Mouse (Mus musculus): ENCODE data around the gene Myrip.

Myrip gene

GRCm38 (mm10) chr9:120481644-120482043 lies 180.3 kb downstream of the Myrip start:
- no peak for DNase-seq

- DNase-seq: no peak
Measured at GRCm38 (mm10) chr9:120482382-120482781, 181.1 kb downstream of the Myrip start.

- no peak for DNase-seq
Measured at GRCm38 (mm10) chr9:120483101-120483500, 181.8 kb downstream of the Myrip start.

GRCm38 (mm10) chr9:120487076-120487475 lies 185.8 kb downstream of the Myrip start:
- DNase-seq: no peak

DNA sequence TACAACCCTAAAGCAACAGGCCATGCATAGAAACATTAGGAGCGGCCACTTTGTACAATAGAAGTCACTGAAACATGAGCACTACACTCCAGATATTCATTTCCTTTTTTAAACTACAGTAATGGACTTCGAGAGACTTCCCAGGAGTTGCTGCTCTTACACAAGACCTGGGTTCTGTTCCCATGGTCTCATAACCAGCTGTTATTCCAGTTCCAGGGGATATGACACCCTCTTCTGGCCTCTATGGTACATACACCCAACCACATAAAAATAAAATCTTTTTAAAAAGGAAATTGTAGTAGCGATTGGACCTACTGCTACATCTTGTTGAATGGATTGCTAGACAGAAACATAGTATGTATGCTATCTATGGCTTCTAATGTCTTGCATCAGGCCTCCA lies 190.2 kb downstream of the Myrip start:
- no peak for DNase-seq

DNA sequence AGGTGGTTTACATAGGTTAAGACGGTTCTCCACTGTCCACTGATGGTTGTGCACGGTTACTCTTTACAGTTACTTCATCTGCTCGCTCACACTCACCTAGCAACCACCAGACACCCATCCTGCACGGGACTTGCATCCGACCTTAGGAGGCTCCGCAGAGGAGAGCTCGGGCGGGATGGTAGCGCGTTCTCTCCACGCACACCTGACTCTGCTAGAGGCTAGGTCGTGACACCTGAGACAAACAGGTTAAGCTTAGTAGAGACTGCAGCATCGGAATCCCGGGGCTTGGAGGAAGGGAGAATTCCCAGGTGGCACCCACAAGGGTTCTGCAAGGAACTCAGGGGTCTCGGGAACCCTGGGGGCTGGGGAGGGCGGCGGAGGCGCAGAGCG lies 190.7 kb downstream of the Myrip start, which contains the start of gene Eif1b:
TSS of gene Eif1b (plus strand) at position 223 of the 390 bp plus-strand sequence.
- DNase-seq: no peak

DNA sequence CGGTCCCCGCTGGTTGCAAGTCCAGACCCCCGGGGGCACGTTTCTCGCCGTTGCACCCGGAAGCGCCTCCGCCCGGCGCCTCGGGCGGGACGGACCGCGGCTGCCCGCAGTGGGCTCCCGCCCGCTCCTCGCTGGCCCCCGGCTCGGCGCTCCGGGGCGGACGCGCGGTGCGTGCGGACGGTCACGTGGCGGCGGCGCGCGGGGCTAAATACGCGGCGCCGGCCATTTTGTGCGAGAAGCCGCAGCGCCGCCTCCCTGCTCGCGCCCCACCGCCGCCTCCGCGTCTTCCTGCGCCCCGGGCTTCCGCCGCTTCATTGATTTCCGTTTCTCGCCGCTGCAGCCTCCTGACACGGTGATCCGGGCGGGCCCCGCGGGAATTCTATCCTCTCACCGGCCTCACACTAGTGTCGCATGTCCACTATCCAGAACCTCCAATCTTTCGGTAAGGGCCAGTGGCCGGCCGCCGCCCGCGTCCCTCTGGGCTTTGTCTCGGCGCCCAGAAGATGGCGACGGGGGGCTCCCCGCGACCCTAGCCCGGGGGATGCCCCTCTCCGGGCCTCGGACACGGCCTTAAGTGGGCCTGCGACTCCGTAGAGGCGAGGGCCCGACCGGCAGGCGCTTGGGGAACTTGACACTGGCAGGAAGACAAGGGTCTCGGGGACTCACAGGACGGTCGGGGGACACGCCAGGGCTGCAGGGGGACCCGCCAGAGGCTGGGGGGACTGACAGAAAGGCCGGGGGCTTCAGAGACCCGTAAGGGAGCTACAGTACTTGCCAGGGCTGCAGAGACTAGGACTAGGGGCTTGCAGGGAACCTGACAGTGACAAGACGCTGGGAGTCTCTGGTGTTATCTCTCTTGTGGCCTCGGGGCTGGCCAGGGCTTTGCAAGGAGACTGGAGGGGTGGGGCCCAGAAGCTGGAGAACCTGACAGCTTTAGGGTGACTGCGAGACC lies 191.4 kb downstream of the Myrip start:
- peak; percentile 85 for DNase-seq

DNA sequence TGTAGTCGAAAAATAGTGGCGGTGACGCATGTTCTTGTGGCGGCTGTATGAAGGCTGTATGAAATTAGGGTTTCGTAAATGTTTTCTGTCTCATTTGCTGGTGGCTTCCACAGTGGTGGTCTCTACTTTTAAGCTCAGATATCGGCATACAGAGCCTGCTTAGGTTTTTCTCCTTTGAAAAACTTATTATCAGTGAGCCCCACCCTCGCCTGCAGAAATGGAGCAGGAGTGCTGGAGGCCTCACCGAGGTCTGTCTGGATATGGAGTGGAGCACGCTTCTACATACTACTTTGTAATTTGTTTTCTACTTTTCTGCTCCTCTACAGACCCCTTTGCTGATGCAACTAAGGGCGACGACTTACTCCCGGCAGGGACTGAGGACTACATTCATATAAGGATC lies 192.5 kb downstream of the Myrip start:
- DNase-seq: no peak

GRCm38 (mm10) chr9:120496691-120497090 lies 195.4 kb downstream of the Myrip start:
- peak; percentile 64 for DNase-seq

GRCm38 (mm10) chr9:120497983-120498382 lies 196.7 kb downstream of the Myrip start:
- DNase-seq: no peak

GRCm38 (mm10) chr9:120501191-120501902 lies 200.0 kb downstream of the Myrip start:
- no peak for DNase-seq

DNA sequence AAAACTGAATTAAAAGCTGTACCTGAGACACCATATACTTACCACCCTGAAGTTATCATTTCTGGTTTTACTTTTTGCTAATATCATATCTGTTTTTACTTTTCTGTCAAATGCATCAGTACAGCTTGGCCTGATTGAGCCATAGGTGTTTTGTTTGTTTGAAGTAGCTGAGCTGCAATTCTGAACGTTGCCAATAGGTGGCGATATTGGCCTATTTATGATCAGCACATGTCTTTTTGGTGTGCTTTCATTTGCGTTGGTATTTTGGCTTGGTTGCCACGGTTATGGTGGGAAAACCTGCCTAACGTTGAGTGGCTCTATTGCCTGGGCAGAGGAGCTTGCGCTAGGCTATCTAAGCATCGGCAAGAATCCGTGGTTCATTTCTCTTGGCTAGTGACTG lies 200.7 kb downstream of the Myrip start:
- peak; percentile 76 for DNase-seq

- no peak for DNase-seq
Measured at GRCm38 (mm10) chr9:120504423-120504822, 203.1 kb downstream of the Myrip start.

GRCm38 (mm10) chr9:120511781-120512180 lies 210.5 kb downstream of the Myrip start:
- DNase-seq: peak; percentile 31

GRCm38 (mm10) chr9:120516720-120517119 lies 215.4 kb downstream of the Myrip start:
- DNase-seq: no peak

- no peak for DNase-seq
Measured at GRCm38 (mm10) chr9:120518946-120519345, 217.6 kb downstream of the Myrip start.

DNA sequence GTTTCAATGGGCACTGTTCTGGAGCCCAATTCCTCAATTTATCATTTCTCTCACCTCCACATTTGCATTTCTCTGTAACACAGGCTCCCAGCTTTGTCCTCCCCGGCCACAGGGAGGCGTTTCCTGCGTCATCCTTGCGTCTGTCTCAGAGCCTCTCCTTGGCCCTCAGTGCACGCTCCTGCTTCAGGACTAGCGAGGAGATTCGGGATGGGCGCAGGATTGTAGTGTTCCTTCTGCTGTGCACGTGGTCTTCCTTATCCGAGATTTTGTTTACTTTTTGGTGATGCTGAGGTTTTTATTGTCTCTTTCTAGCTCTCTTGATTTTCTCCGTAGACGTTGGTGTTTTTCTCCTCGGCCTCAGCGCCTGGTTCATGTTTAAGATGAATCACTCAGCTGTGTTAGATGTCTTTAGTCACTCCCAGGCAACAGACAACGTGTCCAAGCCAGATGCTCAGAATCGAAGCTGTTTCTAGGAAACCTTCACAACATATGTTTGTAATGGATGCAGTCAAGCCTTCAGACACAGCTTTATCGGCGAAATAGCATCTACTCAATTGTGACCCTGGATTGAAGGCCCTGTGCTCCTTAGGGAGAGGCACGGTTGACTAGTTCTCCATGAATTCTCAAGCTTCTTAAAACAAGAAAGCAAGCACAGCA lies 218.3 kb downstream of the Myrip start:
- no peak for DNase-seq

GRCm38 (mm10) chr9:120521161-120521560 lies 219.8 kb downstream of the Myrip start:
- DNase-seq: no peak

Data from thymus, postnatal 25 days (tissue).